Mouse (Mus musculus) cerebellum, adult 11 months (tissue): ENCODE measurements around the gene Amigo2.
"Not testable (repeated sequence)": the region's sequence is repeated elsewhere in the genome, so short reads cannot be mapped to it uniquely, and the experiment has no call there.

Experiments
- DNase-seq: peaks from one replicate; pipeline ENCODE4 v3.0.0; 2022

Amigo2 gene

DNA sequence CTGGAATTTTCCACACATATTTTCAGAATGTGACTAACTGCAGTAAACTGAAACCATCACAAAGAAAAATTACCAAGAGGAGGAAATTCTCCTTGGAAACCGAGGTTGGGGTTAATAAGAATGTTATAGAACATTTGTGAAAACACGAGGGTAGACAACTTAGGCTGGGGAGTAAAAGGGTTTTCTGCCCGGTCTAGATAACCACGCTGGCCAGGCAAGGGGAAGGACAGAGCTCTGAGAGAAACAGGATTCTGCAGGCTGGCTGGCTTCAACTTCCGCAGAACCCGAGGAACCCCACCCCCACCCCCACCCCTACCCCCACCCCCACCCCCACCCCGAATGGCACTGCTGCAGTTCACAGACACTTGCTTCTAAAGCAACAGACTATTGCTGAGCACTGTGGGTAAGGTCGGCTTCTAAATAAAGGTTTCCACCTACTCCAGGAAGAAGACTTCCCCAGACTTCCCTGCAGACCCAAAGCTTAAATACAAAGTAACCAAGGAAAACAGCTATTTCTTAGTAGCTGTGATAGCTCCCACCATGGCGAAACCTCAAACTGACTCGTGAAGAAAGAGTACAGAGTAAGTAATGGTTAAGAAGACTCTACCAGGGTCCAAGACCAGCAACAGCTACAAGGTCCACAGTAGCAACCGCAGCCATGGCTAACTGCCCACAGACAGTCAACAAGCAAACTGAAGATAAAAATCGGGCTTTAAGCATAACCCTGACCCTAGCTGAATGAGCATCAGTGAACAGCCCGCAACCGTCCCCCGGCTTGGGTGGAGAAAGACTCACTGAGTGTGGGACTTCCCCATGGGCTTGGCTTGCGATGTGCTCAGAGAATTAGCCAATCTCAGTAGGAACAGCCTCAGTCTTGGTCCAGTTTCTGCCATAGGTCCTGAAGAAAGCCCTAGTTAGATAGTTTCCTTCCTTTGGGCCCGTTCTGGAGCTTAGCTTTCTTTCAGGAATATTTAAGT lies 34.3 kb downstream of the Amigo2 start:
- no peak for DNase-seq

DNA sequence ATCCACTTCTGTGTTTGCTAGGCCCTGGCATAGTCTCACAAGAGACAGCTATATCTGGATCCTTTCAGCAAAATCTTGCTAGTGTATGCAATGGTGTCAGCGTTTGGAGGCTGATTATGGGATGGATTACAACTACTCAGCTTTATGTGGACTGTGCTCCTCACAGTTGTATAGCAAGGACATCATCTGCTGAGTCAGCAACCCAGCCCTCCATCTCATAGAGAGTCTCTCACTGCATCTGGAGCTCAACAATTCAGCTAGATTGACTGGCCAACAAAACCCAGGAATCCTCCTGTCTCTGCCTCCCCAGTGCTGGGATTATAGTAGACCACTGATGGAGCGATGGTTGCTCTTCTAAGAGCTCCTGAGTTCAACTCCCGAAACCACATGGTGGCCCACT lies 37.3 kb downstream of the Amigo2 start:
- not testable (repeated sequence) for DNase-seq

DNA sequence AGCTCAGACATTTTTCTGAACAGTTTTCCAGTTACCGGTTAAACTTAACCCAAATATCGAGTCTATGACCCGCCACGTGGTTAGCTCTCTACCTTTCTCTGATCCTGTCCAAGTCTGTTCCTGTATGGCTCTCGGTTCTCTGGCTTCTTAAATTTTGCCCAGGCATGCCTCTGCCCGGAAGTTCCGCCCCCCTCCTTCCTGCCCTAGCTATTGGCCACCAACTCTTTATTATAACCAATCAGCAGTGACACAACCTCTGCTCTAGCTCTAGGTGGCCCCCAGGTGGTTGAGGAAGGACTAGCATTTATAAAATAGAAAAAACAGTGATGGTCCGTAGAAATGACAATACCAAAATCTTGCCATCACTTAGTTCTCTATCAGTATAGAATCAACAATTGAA lies 40.6 kb downstream of the Amigo2 start:
- no peak for DNase-seq

DNA sequence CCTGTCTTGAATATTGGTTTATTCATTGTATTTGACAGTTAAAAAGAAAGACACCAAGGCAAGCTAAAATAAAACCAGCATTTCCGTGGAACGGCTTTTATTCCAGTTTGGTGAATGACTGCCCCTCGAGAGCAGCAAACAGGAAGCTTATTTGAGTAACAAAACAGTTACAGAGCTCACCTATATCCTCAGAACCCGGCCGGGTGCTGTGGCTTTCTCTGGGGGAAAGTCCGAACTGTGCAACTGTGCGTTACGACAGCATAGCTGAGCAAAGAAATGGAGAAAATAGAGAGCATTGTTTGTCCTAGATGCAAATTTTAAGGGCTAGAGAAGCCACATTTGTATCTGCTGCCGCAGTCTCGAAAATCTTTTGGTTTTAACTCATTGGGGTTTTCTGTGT lies 41.3 kb downstream of the Amigo2 start:
- DNase-seq: no peak

DNA sequence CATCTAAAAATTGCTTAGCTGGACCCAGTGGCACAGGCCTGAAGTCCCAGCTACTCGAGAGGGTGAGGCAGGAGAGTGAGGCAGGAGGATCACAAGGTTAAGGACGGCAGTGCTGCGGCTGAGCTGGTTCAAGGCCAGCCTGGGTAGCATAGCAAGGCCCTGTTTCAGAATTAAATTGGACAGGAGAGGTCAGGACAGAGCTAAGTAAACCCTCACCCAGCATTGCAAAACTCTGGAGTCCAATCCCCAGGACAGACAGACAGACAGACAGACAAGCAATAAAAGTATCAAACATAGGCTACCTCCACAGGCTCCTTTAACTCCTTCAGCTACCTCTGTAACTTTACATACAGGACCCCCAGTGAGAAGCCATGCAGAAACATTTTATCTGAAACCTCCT lies 42.2 kb downstream of the Amigo2 start:
- DNase-seq: no peak

GRCm38 (mm10) chr15:97196644-97197043 lies 50.4 kb downstream of the Amigo2 start:
- no peak for DNase-seq

DNA sequence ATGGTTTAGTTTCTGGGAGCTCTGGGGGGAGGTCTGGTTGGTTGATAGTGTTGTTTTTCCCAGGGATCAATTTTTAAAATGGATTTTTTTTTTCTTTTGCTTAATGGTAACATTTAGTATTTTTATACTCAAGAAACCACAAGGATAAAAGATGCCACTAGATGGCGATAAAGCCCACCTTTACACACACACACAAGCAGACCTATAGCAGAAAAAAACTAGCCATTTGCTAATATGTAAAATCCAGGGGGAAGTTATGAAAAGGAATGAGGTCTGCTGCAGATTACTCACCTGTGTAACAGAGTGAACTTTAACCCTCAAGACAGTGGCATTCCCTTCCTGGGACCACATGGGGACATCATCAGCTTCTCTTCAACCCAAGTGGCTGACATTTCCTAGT lies 51.5 kb downstream of the Amigo2 start:
- DNase-seq: no peak
